Mouse (Mus musculus): ENCODE results near the gene Fam131a. TPM values are rescaled to one million over a fixed set of nuclear protein-coding genes. Genes with fewer than 3 reads are reported as not detected.
A peak's percentile ranks its signal among the peaks of the same experiment; 100 is the strongest.
"Not testable (repeated sequence)": the region's sequence is repeated elsewhere in the genome, so short reads cannot be mapped to it uniquely, and the experiment has no call there.

The Fam131a gene
- total RNA-seq (2021) = 10 to 100 TPM; 26.6 to 29.8 TPM
- long read RNA-seq, experiment 1, transcript Fam131a-201 (6 exons, 2,432 nt) = major isoform, 20 of 37 reads
- long read RNA-seq, experiment 1, partial matches to known transcripts = 0 of 37 reads
- long read RNA-seq, experiment 1, other reads (novel, unspliced or antisense) = 13 of 37 reads
- long read RNA-seq, experiment 2, transcript Fam131a-205 (7 exons, 962 nt) = minor isoform, 5 of 23 reads
- long read RNA-seq, experiment 2, transcript Fam131a-201 (6 exons, 2,432 nt) = major isoform, 13 of 23 reads
- long read RNA-seq, experiment 2, partial matches to known transcripts = 1 of 23 reads
- long read RNA-seq, experiment 2, other reads (novel, unspliced or antisense) = 3 of 23 reads

GRCm38 (mm10) chr16:20693111-20693701 is at the start of gene Fam131a:
Fam131a (plus strand) TSS chr16:20693241.
- intact Hi-C loops (cut with DNase I) = no loop called here

GRCm38 (mm10) chr16:20643911-20644310 is 49.1 kb upstream of the Fam131a start:
- DNase-seq = no peak
- intact Hi-C loops (cut with DNase I) = loop anchor here (2.0 to 10.0 kb wide), 2 partner anchors 145 to 219 kb away; partner anchors contain the start of genes Abcc5 and Eif2b5

More at GRCm38 (mm10) chr16:20693111-20693701, at the start of gene Fam131a:
- DNase-seq = peak; percentile 91 to 94

- DNase-seq = peak; percentile 97 to 99
- intact Hi-C loops (cut with DNase I) = loop anchor here (2.0 kb wide), 1 partner anchor 41 kb away; the partner anchor contains the start of genes Alg3, Eef1akmt4 and Gm49333
Measured at GRCm38 (mm10) chr16:20651076-20651946, 41.7 kb upstream of the Fam131a start, which contains the start of gene Psmd2. Psmd2 (plus strand) TSS chr16:20651652.

GRCm38 (mm10) chr16:20651947-20652310 is 41.1 kb upstream of the Fam131a start:
- intact Hi-C loops (cut with DNase I) = loop anchor here (2.0 kb wide), 1 partner anchor 41 kb away; the partner anchor contains the start of genes Alg3, Eef1akmt4 and Gm49333

GRCm38 (mm10) chr16:20653315-20653714 is 39.7 kb upstream of the Fam131a start:
- DNase-seq = no peak
- intact Hi-C loops (cut with DNase I) = no loop called here

More at GRCm38 (mm10) chr16:20651947-20652310, 41.1 kb upstream of the Fam131a start:
- no peak for DNase-seq

GRCm38 (mm10) chr16:20657661-20658060 is 35.4 kb upstream of the Fam131a start:
- intact Hi-C loops (cut with DNase I) = no loop called here

GRCm38 (mm10) chr16:20668013-20668412 is 25.0 kb upstream of the Fam131a start, which contains the start of gene Eif4g1:
Eif4g1 (plus strand) TSS chr16:20668313.
- DNase-seq; intact Hi-C loops (cut with DNase I): not testable (repeated sequence)

More at GRCm38 (mm10) chr16:20657661-20658060, 35.4 kb upstream of the Fam131a start:
- DNase-seq = no peak

GRCm38 (mm10) chr16:20670291-20670690 is 22.8 kb upstream of the Fam131a start:
- no peak for DNase-seq
- intact Hi-C loops (cut with DNase I) = no loop called here

- no peak for DNase-seq
- intact Hi-C loops (cut with DNase I) = no loop called here
Measured at GRCm38 (mm10) chr16:20671886-20672285, 21.2 kb upstream of the Fam131a start.

GRCm38 (mm10) chr16:20672500-20672902 is 20.5 kb upstream of the Fam131a start:
- intact Hi-C loops (cut with DNase I) = no loop called here
- peak; percentile 98 for DNase-seq

GRCm38 (mm10) chr16:20672965-20673705 is 19.9 kb upstream of the Fam131a start:
- intact Hi-C loops (cut with DNase I) = no loop called here
- DNase-seq = peak; percentile 81 to 82

- DNase-seq = peak; percentile 16 to 34
- intact Hi-C loops (cut with DNase I) = loop anchor here (1.0 kb wide), 1 partner anchor 18 kb away; no protein-coding TSS in a partner anchor
Measured at GRCm38 (mm10) chr16:20673706-20674303, 19.2 kb upstream of the Fam131a start.

GRCm38 (mm10) chr16:20675213-20675612 is 17.8 kb upstream of the Fam131a start:
- no peak for DNase-seq
- intact Hi-C loops (cut with DNase I) = no loop called here

- no peak for DNase-seq
- intact Hi-C loops (cut with DNase I) = no loop called here
Measured at GRCm38 (mm10) chr16:20676702-20677101, 16.3 kb upstream of the Fam131a start.

GRCm38 (mm10) chr16:20677380-20677779 is 15.7 kb upstream of the Fam131a start:
- no peak for DNase-seq
- intact Hi-C loops (cut with DNase I) = no loop called here

GRCm38 (mm10) chr16:20677974-20678675 is 14.9 kb upstream of the Fam131a start:
- intact Hi-C loops (cut with DNase I) = no loop called here
- DNase-seq = peak; percentile 86 to 90

- intact Hi-C loops (cut with DNase I) = no loop called here
- DNase-seq = no peak
Measured at GRCm38 (mm10) chr16:20690774-20691173, 2.3 kb upstream of the Fam131a start.

GRCm38 (mm10) chr16:20691617-20692016 is 1.4 kb upstream of the Fam131a start:
- DNase-seq = no peak
- intact Hi-C loops (cut with DNase I) = loop anchor here (1.0 kb wide), 1 partner anchor 17 kb away; no protein-coding TSS in a partner anchor
